Comparison of ENCODE assay signal across 12 mouse cellular contexts in the genomic region with DNA sequence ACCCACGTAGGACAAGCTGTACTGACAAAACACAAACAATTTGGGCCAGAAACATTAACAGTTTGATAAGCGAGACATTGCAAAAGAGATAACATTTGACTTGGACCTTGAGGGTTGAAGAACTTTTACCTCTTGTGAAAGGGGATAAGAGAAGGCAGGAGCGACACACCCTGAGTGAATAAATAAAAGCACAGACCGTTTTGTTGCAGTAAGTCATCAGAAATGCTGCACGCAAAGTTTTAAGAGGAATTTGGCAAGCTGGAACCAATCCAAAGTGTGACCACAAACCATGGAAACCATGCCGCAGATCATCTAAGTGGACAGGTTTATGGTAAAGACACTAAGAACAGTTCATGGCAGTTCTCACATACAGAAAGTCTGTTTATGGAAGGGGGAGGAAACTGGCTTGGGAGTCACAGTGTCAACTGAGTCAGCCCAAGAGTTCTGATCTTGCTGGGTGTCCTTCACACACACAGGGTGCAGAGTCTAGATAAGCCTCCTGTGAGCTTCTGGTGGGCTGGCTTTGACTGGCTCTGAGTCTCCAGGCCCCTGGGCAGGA. TPM values are rescaled to one million over a fixed set of nuclear protein-coding genes. Genes with fewer than 3 reads are reported as not detected.
DNase-seq lines count a peak whose midpoint lies in the region; ATAC-seq and TF ChIP-seq lines count a peak whose summit lies in the region.
"Had no signal": no experiment of that assay in that cellular context is flagged by ENCODE, and none has a peak within 500 bp of the region (broad histone marks: within the 10 kb centered on the region; RNA-seq: fewer than 3 reads in every experiment).

No protein-coding gene starts in this region.

- peak overlapping the region; percentile 7; the same call in 1 of the 2 replicates for H3K27ac ChIP-seq in heart, embryonic 11.5 days (ENCODE audit: low read depth, low read length)
- H3K27ac ChIP-seq in liver, embryonic 12.5 days, result peak overlapping the region; percentile 94
- no peak overlapping the region for H3K27ac ChIP-seq in layer of hippocampus, adult 2 months
- H3K27ac ChIP-seq: neural tube, embryonic 15.5 days had no signal

- no peaks in the 10 kb centered on the region for H3K4me1 ChIP-seq in heart, embryonic 11.5 days (ENCODE audit: control insufficient read depth, insufficient read depth, low read length)
- H3K4me1 ChIP-seq in liver, embryonic 12.5 days, result peaks cover 65% of the 10 kb centered on the region
- H3K4me1 ChIP-seq: neural tube, embryonic 15.5 days had no signal

- no peaks in the 10 kb centered on the region for H3K36me3 ChIP-seq in heart, embryonic 11.5 days (ENCODE audit: control insufficient read depth, insufficient read depth, low read length)
- peaks cover 12% of the 10 kb centered on the region; the same call in 1 of the 2 replicates for H3K36me3 ChIP-seq in liver, embryonic 12.5 days

- DNase-seq in heart, postnatal 10 days, result no peak
- peak; percentile 28 for DNase-seq in urinary bladder, postnatal 25 days (ENCODE audit: low spot score)
- DNase-seq in urinary bladder, postnatal 10 days (ENCODE audit: low spot score), result no peak
- DNase-seq in gastrocnemius, postnatal 36 days, result no peak
- DNase-seq in layer of hippocampus, adult 2 months (ENCODE audit: low spot score in 2 of 2), result no peak
- DNase-seq in adrenal gland, postnatal 14 days, result no peak
- DNase-seq: forebrain, postnatal 0 days; left cerebral cortex, postnatal 4 days had no signal

- intact Hi-C loops in heart, postnatal 10 days (cut with DNase I), result no loop called here
- intact Hi-C loops in gastrocnemius, postnatal 36 days (cut with DNase I), result no loop called here

- peak; percentile 88 for ATAC-seq in heart, embryonic 11.5 days (replicated peaks; ENCODE audit: insufficient number of reproducible peaks, low FRiP score, low TSS enrichment)
- peak; percentile 97 for ATAC-seq in liver, embryonic 12.5 days
- ATAC-seq: forebrain, postnatal 0 days had no signal

- no peaks in the 10 kb centered on the region for H3K27me3 ChIP-seq in heart, embryonic 11.5 days (ENCODE audit: control insufficient read depth, insufficient read depth, low read length)
- no peaks in the 10 kb centered on the region for H3K27me3 ChIP-seq in liver, embryonic 12.5 days (replicated peaks)
- H3K27me3 ChIP-seq: neural tube, embryonic 15.5 days had no signal

- TF ChIP-seq CTCF in layer of hippocampus, adult 2 months (conservative IDR thresholded peaks at IDR 0.05), result no peak

- 71% methylated on average over 6 of the region's 6 CpGs for WGBS in heart, embryonic 11.5 days (ENCODE audit: insufficient replicate concordance)
- 19% methylated on average over 6 of the region's 6 CpGs for WGBS in liver, embryonic 12.5 days (ENCODE audit: insufficient replicate concordance)

- H3K9me3 ChIP-seq in heart, embryonic 11.5 days (replicated peaks; ENCODE audit: control insufficient read depth, low read length), result no peaks in the 10 kb centered on the region
- no peaks in the 10 kb centered on the region for H3K9me3 ChIP-seq in liver, embryonic 12.5 days (replicated peaks)
- H3K9me3 ChIP-seq: neural tube, embryonic 15.5 days had no signal

- no peak overlapping the region for H3K9ac ChIP-seq in heart, embryonic 11.5 days (ENCODE audit: low read depth, low read length)
- peak overlapping the region; percentile 32; the same call in 1 of the 2 replicates for H3K9ac ChIP-seq in liver, embryonic 12.5 days
- H3K9ac ChIP-seq: forebrain, postnatal 0 days; neural tube, embryonic 15.5 days had no signal

- H3K4me2 ChIP-seq in heart, embryonic 11.5 days, result no peak overlapping the region
- peak overlapping the region; percentile 63 for H3K4me2 ChIP-seq in liver, embryonic 12.5 days
- H3K4me2 ChIP-seq: midbrain, embryonic 11.5 days; neural tube, embryonic 15.5 days had no signal

- H3K4me3 ChIP-seq in heart, embryonic 11.5 days (ENCODE audit: low read depth, low read length), result no peak overlapping the region
- peak overlapping the region; percentile 25; the same call in 1 of the 2 replicates for H3K4me3 ChIP-seq in liver, embryonic 12.5 days
- H3K4me3 ChIP-seq in layer of hippocampus, adult 2 months, result no peak overlapping the region
- H3K4me3 ChIP-seq: neural tube, embryonic 15.5 days had no signal

RNA-seq across cellular contexts. Expression of a gene that starts 18.3 kb away (rescaled TPM):
- 3.0 and 3.2 TPM in 2 replicates for polyA plus RNA-seq in heart, embryonic 11.5 days (2014; fragmentation: Nextera tagmentation; extraction: Ambion mirVana)
- total RNA-seq in heart, postnatal 10 days (2021), result 1 to 10 TPM; 4.0 to 4.1 TPM
- 9.3 and 9.4 TPM in 2 replicates for polyA plus RNA-seq in liver, embryonic 12.5 days (2016; fragmentation: Nextera tagmentation; extraction: Ambion mirVana)
- 1 to 10 TPM; 3.1 to 3.2 TPM for total RNA-seq in gastrocnemius, postnatal 36 days (2021)
- 10 to 100 TPM; 55.5 to 57.0 TPM for total RNA-seq in layer of hippocampus, adult 2 months (2021)
- 42.5 and 47.1 TPM in 2 replicates for total RNA-seq in adrenal gland, postnatal 14 days (2021)

RNA-seq across cellular contexts. Expression of a gene that starts 56.3 kb away (rescaled TPM):
- polyA plus RNA-seq in heart, embryonic 11.5 days (2014; fragmentation: Nextera tagmentation; extraction: Ambion mirVana), result 20.9 and 21.6 TPM in 2 replicates
- total RNA-seq in heart, postnatal 10 days (2021), result 10 to 100 TPM in 1 of 2 experiments, 1 to 10 TPM in 1; 9.4 to 12.0 TPM
- polyA plus RNA-seq in liver, embryonic 12.5 days (2016; fragmentation: Nextera tagmentation; extraction: Ambion mirVana), result 26.0 and 26.8 TPM in 2 replicates
- total RNA-seq in gastrocnemius, postnatal 36 days (2021), result 1 to 10 TPM; 1.0 to 1.2 TPM
- 1 to 10 TPM; 6.6 to 9.7 TPM for total RNA-seq in layer of hippocampus, adult 2 months (2021)
- total RNA-seq in adrenal gland, postnatal 14 days (2021), result 6.2 and 10.8 TPM in 2 replicates
